Mouse (Mus musculus) megakaryocyte, embryonic 14.5 days (primary cell): Measurements from ENCODE around the gene Selenon. TPM values are rescaled to one million over a fixed set of nuclear protein-coding genes. Genes with fewer than 3 reads are reported as not detected.

ENCODE experiments used
- H3K27me3 ChIP-seq: replicated peaks from 2 replicates; pipeline ENCODE3; 2012; ENCODE audit warnings: inconsistent platforms
- H3K36me3 ChIP-seq: replicated peaks from 2 replicates; pipeline ENCODE3; 2012; ENCODE audit warnings: low read length, inconsistent platforms, mixed read lengths
- H3K4me1 ChIP-seq: 2 replicates; pipeline ENCODE4 v1.6.1; 2012; ENCODE audit warnings: inconsistent platforms
- H3K4me3 ChIP-seq: replicated peaks from 2 replicates; pipeline ENCODE3; 2012; ENCODE audit warnings: moderate library complexity, mild to moderate bottlenecking, inconsistent platforms
- H3K9me3 ChIP-seq: 2 replicates; pipeline ENCODE4 v1.6.1; 2012; ENCODE audit warnings: inconsistent platforms
- FLI1 ChIP-seq: IDR thresholded peaks from 2 replicates; pipeline ENCODE4 v1.6.1; 2012; ENCODE audit warnings: low read length, inconsistent platforms, mixed read lengths
- GATA1 ChIP-seq: IDR thresholded peaks from 3 replicates; pipeline ENCODE4 v1.6.1; 2012; ENCODE audit warnings: mixed read lengths, low read length, inconsistent platforms, borderline replicate concordance
- polyA plus RNA-seq: library from polyadenylated mRNA; stranded (reverse); fragments of >175 nt; gene quantifications from 2 replicates; pipeline ENCODE4 v1.2.3, GENCODE M21; 2012; ENCODE audit warnings: low replicate concordance; ENCODE audit not compliant: insufficient read depth

Gene Selenon
- polyA plus RNA-seq, 1 experiment, result 9.1 TPM

GRCm38 (mm10) chr4:134514309-134514930 lies 37.5 kb downstream of the Selenon start:
- Histone ChIP-seq H3K36me3 (peaks cover 15% of the 10 kb centered on the region), H3K4me3 (no peak overlapping the region), H3K9me3 (no peaks in the 10 kb centered on the region), H3K4me1 (peaks cover 49% of the 10 kb centered on the region), H3K27me3 (no peaks in the 10 kb centered on the region)
- TF ChIP-seq FLI1, result no peak
- no peak for TF ChIP-seq GATA1

- no peak for TF ChIP-seq GATA1
- no peak for TF ChIP-seq FLI1
- Histone ChIP-seq H3K36me3 (peaks cover 23% of the 10 kb centered on the region), H3K4me1 (peaks cover 52% of the 10 kb centered on the region), H3K27me3 (no peaks in the 10 kb centered on the region), H3K9me3 (peaks cover 7% of the 10 kb centered on the region; the same call in 1 of the 2 replicates), H3K4me3 (no peak overlapping the region)
These were observed 39.2 kb downstream of the Selenon start for GRCm38 (mm10) chr4:134512798-134513197.

GRCm38 (mm10) chr4:134511730-134512129 lies 40.2 kb downstream of the Selenon start:
- H3K4me3 ChIP-seq, result peak overlapping the region; percentile 96
- H3K9me3 ChIP-seq, result peaks cover 15% of the 10 kb centered on the region; the same call in 1 of the 2 replicates
- H3K36me3 ChIP-seq, result peaks cover 32% of the 10 kb centered on the region
- no peak for TF ChIP-seq FLI1
- TF ChIP-seq GATA1, result no peak
- H3K27me3 ChIP-seq, result no peaks in the 10 kb centered on the region
- peaks cover 52% of the 10 kb centered on the region for H3K4me1 ChIP-seq

GRCm38 (mm10) chr4:134510845-134511411 lies 41.0 kb downstream of the Selenon start, which contains the start of gene Aunip:
TSS of gene Aunip (plus strand) at chr4:134510999.
- H3K27me3 ChIP-seq, result no peaks in the 10 kb centered on the region
- peaks cover 56% of the 10 kb centered on the region for H3K4me1 ChIP-seq
- peaks cover 16% of the 10 kb centered on the region; the same call in 1 of the 2 replicates for H3K9me3 ChIP-seq
- H3K36me3 ChIP-seq, result peaks cover 40% of the 10 kb centered on the region
- no peak for TF ChIP-seq FLI1
- TF ChIP-seq GATA1, result no peak
- peak within 1 kb of the TSS; percentile 96 for H3K4me3 ChIP-seq

GRCm38 (mm10) chr4:134510396-134510795 lies 41.6 kb downstream of the Selenon start:
- H3K4me3 ChIP-seq, result peak overlapping the region; percentile 96

GRCm38 (mm10) chr4:134506713-134507112 lies 45.3 kb downstream of the Selenon start:
- TF ChIP-seq FLI1 (no peak), GATA1 (no peak)
- Histone ChIP-seq H3K4me3 (peak overlapping the region; percentile 33), H3K4me1 (peaks cover 63% of the 10 kb centered on the region)

More at GRCm38 (mm10) chr4:134510396-134510795, 41.6 kb downstream of the Selenon start:
- Histone ChIP-seq H3K9me3 (peaks cover 16% of the 10 kb centered on the region; the same call in 1 of the 2 replicates), H3K27me3 (no peaks in the 10 kb centered on the region), H3K4me1 (peaks cover 56% of the 10 kb centered on the region), H3K36me3 (peaks cover 44% of the 10 kb centered on the region)
- no peak for TF ChIP-seq GATA1
- TF ChIP-seq FLI1, result no peak

GRCm38 (mm10) chr4:134505966-134506594 lies 45.9 kb downstream of the Selenon start:
- peaks cover 72% of the 10 kb centered on the region for H3K36me3 ChIP-seq
- peaks cover 57% of the 10 kb centered on the region for H3K4me1 ChIP-seq
- H3K9me3 ChIP-seq, result peaks cover 20% of the 10 kb centered on the region
- no peak for TF ChIP-seq GATA1
- no peak for TF ChIP-seq FLI1
- no peak overlapping the region for H3K4me3 ChIP-seq
- H3K27me3 ChIP-seq, result no peaks in the 10 kb centered on the region

More at GRCm38 (mm10) chr4:134506713-134507112, 45.3 kb downstream of the Selenon start:
- Histone ChIP-seq H3K36me3 (peaks cover 65% of the 10 kb centered on the region), H3K9me3 (peaks cover 20% of the 10 kb centered on the region), H3K27me3 (no peaks in the 10 kb centered on the region)

GRCm38 (mm10) chr4:134505303-134505789 lies 46.6 kb downstream of the Selenon start:
- Histone ChIP-seq H3K27me3 (no peaks in the 10 kb centered on the region), H3K4me1 (peaks cover 58% of the 10 kb centered on the region), H3K9me3 (peaks cover 20% of the 10 kb centered on the region), H3K4me3 (no peak overlapping the region), H3K36me3 (peaks cover 79% of the 10 kb centered on the region)
- no peak for TF ChIP-seq FLI1
- TF ChIP-seq GATA1, result no peak

- H3K4me3 ChIP-seq, result no peak overlapping the region
These were observed 48.1 kb downstream of the Selenon start for GRCm38 (mm10) chr4:134503686-134504357.

More at GRCm38 (mm10) chr4:134503686-134504357, 48.1 kb downstream of the Selenon start:
- H3K27me3 ChIP-seq, result no peaks in the 10 kb centered on the region
- peaks cover 87% of the 10 kb centered on the region for H3K36me3 ChIP-seq
- H3K4me1 ChIP-seq, result peaks cover 70% of the 10 kb centered on the region
- H3K9me3 ChIP-seq, result peaks cover 20% of the 10 kb centered on the region
- no peak for TF ChIP-seq GATA1
- TF ChIP-seq FLI1, result no peak
